Mouse (Mus musculus) cerebral cortex, adult 2 months (tissue): ENCODE results near the gene Tmem63a.

Source experiments
- WGBS: fragments of 180-500 bp; shearing (Covaris S2); methylation state at CpG from one replicate; pipeline ENCODE4 v1.1.7; 2018; 5-methylcytosine and 5-hydroxymethylcytosine counted together

The Tmem63a gene

GRCm38 (mm10) chr1:180926286-180926685, 15.9 kb upstream of the Tmem63a start:
- WGBS: 77% methylated on average over 4 of the region's 4 CpGs

DNA sequence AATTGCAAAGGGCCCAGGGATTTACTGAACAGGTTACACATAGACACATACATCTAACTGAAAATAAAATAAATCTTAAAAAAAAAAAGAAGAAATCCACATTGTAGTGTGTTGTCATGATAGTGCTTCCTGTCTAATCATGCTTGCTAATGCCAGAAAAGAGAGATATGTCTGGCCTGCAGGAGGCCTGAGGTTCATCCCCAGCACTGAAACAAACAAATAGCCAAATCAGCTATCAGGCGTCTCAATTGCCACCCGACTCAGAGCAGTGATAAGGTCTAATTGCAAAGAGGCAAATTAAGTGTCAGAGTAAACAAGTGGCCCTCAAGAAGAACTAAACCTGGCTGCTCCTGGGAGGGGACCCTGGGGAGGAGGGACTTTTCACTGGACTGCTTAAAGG, 12.5 kb upstream of the Tmem63a start:
- 85% methylated on average over 2 of the region's 2 CpGs for WGBS

GRCm38 (mm10) chr1:180931106-180931505, 11.0 kb upstream of the Tmem63a start:
- WGBS: 66% methylated on average over 3 of the region's 3 CpGs

DNA sequence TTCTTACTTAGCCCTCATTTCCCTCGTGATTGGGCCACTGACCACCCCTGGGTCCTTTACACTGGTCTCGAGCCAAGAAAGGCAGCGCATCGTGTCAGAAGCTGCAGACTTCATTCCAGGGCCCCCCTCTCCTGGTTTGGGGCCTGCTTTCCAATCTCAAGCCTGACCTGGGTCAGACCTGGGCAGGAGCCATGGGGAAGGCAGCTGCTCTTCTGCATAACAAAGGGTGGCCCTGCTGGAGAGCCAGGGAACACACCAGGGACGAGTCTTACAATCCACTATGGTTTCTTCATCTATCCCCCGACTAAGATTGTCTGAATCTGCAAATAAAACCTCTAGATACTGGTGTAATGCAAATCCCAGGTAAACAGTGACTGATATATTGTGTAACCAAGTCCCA, 8.5 kb upstream of the Tmem63a start:
- WGBS: 68% methylated on average over 6 of the region's 6 CpGs

- WGBS: 52% methylated on average over 21 of the region's 21 CpGs
Observed at GRCm38 (mm10) chr1:180934467-180935419, 7.4 kb upstream of the Tmem63a start, which contains the start of gene Lefty1. Gene Lefty1, plus strand, starts transcription at chr1:180935022.

DNA sequence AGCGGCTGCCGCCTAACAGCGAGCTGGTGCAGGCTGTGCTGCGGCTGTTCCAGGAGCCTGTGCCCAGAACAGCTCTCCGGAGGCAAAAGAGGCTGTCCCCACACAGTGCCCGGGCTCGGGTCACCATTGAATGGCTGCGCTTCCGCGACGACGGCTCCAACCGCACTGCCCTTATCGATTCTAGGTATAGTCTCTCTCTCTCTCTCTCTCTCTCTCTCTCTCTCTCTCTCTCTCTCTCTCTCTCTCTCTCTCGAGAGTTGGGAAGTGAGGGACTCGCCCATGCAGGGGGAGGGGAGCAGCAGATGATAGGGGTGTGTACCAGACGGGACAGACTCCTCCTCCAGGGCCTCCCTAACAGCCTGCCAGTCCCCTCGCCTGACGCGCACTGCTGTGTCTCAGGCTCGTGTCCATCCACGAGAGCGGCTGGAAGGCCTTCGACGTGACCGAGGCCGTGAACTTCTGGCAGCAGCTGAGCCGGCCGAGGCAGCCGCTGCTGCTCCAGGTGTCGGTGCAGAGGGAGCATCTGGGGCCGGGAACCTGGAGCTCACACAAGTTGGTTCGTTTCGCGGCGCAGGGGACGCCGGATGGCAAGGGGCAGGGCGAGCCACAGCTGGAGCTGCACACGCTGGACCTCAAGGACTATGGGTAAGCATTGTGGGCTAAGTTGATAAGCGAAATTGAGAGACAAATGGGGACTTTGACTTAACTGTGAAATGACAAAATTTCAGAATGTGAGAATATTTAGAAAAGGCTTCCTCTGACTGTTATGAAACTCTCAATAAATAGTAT, 5.3 kb upstream of the Tmem63a start:
- 15% methylated on average over 41 of the region's 41 CpGs for WGBS

- WGBS: 72% methylated on average over 13 of the region's 13 CpGs
Observed at GRCm38 (mm10) chr1:180937631-180938030, 4.5 kb upstream of the Tmem63a start.

- 90% methylated on average over 2 of the region's 2 CpGs for WGBS
Observed at GRCm38 (mm10) chr1:180938781-180939180, 3.4 kb upstream of the Tmem63a start.

GRCm38 (mm10) chr1:180940776-180941460, 1.2 kb upstream of the Tmem63a start:
- 91% methylated on average over 7 of the region's 7 CpGs for WGBS

- WGBS: 15% methylated on average over 18 of the region's 18 CpGs
Observed at GRCm38 (mm10) chr1:180941726-180942125, 418 bp upstream of the Tmem63a start.

GRCm38 (mm10) chr1:180943032-180943644, 994 bp downstream of the Tmem63a start:
- 72% methylated on average over 11 of the region's 11 CpGs for WGBS

DNA sequence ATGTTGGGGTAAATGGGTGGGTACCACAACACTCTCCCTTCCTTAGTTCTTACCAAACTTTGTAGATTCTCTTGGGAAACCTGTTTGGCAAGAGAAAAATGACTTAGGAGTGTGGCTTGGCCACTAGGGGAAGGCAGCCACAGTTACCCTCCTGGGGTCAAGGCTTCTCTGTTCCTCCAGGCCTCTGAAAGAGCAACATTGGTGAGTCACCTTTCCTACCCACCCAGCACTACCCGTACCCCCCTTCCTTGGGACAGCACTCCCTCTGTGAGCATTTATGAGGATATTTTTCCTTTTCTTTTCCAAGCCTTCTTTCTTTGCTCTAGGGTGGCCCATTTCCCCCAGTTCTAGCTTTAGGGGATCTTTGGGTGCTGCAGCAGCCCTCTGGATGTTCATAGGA, 1.8 kb downstream of the Tmem63a start:
- WGBS: 72% methylated on average over 1 of the region's 1 CpGs

DNA sequence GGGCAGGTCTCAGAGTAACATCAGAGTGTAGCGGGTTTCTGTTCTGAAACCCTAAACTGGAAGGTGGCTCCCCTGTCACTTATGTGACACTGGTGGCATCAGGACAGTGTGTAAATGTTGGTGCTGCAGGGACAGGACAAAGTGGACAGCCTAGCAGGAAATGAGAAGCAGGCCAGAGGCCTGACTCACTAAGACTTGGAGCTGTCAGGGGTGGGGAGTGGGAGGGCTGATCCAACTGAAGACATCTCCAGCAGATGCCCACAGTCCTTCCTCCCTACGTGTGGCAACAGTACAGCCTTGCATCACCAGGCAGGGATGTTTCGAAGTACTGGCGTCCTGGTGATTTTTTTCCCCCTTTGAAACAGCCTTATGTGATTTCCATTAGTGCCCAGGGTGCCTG, 2.4 kb downstream of the Tmem63a start:
- WGBS: 77% methylated on average over 4 of the region's 4 CpGs

DNA sequence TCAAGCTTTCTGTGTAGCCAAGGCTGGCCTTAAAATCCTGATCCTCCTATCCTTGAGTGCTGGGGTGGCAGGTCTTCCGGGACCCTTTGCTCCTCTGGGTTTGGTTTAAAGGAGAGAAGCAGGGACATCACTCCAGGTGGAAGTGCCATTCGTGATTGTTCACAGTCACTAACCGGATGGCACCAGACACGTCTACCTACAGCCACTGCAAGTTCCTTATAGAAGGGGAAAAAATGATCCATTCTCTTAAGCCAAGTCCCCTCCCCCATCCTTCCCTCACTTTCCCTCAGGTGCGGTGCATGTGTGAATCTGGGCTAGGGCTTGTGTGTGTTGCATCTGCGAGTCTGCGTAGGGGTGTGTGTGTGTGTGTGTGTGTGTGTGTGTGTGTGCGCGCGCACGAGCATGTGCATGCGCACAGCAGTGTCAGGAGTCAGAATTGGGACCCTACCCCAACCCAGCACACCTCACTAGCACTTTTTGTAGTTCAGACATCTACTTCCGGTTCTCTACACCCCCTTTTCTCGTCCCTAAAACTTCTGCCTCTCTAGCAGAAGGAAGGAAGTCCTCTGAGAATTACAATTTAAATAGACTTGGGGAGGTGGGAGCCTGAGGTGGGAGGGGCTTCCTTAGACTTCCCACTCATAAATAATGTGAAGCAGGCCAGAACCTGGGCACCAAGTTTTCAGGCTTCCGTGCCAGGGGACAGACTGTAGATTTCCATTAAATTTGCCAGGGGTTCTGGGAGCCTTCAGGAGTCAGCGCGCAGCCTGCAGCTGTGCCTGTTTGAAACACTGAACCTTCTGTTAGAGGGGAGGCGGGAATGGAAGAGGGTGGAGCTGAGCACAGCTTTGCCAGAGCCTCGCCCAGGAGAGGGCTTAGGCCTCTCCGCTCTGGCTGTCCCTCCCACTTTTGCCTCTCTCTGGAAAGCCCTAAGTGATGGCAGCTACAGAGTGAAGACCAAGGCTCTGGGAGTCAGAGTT, 3.1 kb downstream of the Tmem63a start:
- WGBS: 50% methylated on average over 20 of the region's 20 CpGs

- WGBS: 71% methylated on average over 6 of the region's 6 CpGs
Observed at GRCm38 (mm10) chr1:180946448-180946847, 4.3 kb downstream of the Tmem63a start.

DNA sequence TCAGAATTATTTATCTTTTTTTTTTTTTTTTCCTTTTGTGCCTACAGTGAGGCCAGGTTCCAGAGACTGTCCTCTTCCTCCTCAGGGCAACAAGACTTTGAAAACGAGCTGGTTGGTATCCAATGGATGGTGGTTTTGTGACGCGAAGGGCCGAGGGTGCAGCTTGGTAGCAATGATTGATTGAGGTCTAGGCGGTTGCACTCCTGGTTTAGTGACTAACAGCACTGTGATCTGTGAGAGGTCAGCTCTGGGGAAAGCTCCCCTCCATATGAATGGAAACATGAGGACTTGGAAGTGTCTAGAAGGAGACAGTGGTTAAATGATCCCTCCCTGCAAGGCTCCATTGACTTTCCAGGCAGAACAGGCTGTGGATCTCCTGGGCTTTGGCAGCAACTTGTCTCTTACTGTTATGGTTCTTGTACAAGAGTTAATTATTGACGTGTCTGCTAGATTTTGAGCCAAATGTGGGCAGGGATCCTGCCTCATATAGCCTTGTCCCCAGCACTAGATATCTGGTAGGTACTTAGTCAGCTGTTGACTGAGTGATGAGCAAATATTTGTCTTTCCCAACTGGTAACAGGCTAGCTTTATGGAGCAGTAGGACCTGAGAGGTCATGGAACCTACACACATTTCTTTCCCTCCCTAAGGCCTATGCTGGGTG, 10.1 kb downstream of the Tmem63a start:
- 91% methylated on average over 6 of the region's 6 CpGs for WGBS

GRCm38 (mm10) chr1:180952808-180953207, 10.7 kb downstream of the Tmem63a start:
- 64% methylated on average over 5 of the region's 5 CpGs for WGBS

DNA sequence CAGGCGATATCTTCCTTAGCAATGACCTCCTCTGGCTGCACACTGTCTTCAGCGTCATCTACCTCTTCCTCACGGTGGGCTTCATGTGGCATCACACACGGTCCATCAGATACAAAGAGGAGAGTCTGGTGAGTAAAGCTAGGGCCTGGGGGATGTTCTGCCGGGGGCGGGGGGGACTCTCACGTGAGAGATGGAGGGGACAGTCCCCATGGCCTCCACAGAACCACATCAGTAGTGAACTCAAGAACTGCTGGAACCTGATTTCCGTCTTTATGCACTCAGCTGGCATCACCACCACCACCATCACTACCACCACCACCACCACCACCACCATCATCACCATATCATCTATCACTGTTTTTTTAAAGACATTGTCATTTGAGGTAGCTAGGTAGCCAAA, 14.3 kb downstream of the Tmem63a start:
- 92% methylated on average over 8 of the region's 8 CpGs for WGBS

DNA sequence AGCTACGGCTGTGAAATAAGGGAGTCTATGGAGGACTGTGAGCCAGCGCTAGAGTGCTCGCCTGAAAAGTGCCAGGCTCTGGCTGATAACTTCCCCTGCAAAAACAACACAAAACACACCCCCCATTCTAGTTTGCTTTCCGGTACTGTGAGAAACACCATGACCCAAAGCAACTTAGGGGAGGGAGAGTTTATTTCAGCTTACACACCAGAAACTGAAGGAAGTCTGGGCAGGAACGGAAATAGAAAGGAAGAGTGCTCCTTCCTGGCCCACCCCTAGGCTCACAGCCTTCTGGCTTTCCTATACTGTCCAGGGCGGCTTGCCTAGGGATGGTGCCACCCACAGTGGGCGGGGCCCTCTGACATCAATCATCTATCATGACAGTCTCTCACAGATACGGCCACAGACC, 14.8 kb downstream of the Tmem63a start:
- 76% methylated on average over 8 of the region's 8 CpGs for WGBS

GRCm38 (mm10) chr1:180957989-180958388, 15.8 kb downstream of the Tmem63a start:
- 87% methylated on average over 3 of the region's 3 CpGs for WGBS
